Comparison of ENCODE assay signal across 19 mouse cellular contexts in genomic region chr1:133968788-133969325, GRCm38 (mm10). TPM values are rescaled to one million over a fixed set of nuclear protein-coding genes. Genes with fewer than 3 reads are reported as not detected.
DNase-seq lines count a peak whose midpoint lies in the region; ATAC-seq and TF ChIP-seq lines count a peak whose summit lies in the region.
"Had no signal": no experiment of that assay in that cellular context is flagged by ENCODE, and none has a peak within 500 bp of the region (broad histone marks: within the 10 kb centered on the region; RNA-seq: fewer than 3 reads in every experiment).

No protein-coding gene starts in this region.

- H3K36me3 ChIP-seq in embryonic facial prominence, embryonic 11.5 days (replicated peaks; ENCODE audit: control insufficient read depth, insufficient read depth, low read depth, low read length) = no peaks in the 10 kb centered on the region
- no peaks in the 10 kb centered on the region for H3K36me3 ChIP-seq in embryonic facial prominence, embryonic 10.5 days (replicated peaks)
- H3K36me3 ChIP-seq in kidney, embryonic 16.5 days (ENCODE audit: insufficient read depth, low read length) = no peaks in the 10 kb centered on the region
- no peaks in the 10 kb centered on the region for H3K36me3 ChIP-seq in lung, postnatal 0 days (ENCODE audit: insufficient read depth, low read length)
- H3K36me3 ChIP-seq in stomach, embryonic 16.5 days (ENCODE audit: control insufficient read depth, insufficient read depth, low read length) = no peaks in the 10 kb centered on the region
- H3K36me3 ChIP-seq: neural tube, embryonic 15.5 days; stomach, embryonic 15.5 days had no signal

- H3K4me2 ChIP-seq in embryonic facial prominence, embryonic 11.5 days (ENCODE audit: low read depth, low read length) = no peak overlapping the region
- H3K4me2 ChIP-seq in kidney, embryonic 16.5 days (replicated peaks; ENCODE audit: low read depth, low read length) = no peak overlapping the region
- no peak overlapping the region for H3K4me2 ChIP-seq in lung, postnatal 0 days (replicated peaks; ENCODE audit: low read depth, low read length)
- H3K4me2 ChIP-seq in stomach, embryonic 16.5 days (ENCODE audit: low read depth, low read length) = no peak overlapping the region
- H3K4me2 ChIP-seq: neural tube, embryonic 15.5 days; stomach, embryonic 15.5 days had no signal

- no peak for TF ChIP-seq EP300 in lung, postnatal 0 days (IDR thresholded peaks at IDR 0.05)

- H3K4me3 ChIP-seq in embryonic facial prominence, embryonic 11.5 days (ENCODE audit: low read depth, low read length) = no peak overlapping the region
- no peak overlapping the region for H3K4me3 ChIP-seq in embryonic facial prominence, embryonic 10.5 days
- no peak overlapping the region for H3K4me3 ChIP-seq in kidney, embryonic 16.5 days (ENCODE audit: low read length)
- no peak overlapping the region for H3K4me3 ChIP-seq in lung, postnatal 0 days (ENCODE audit: low read depth, low read length)
- no peak overlapping the region for H3K4me3 ChIP-seq in stomach, embryonic 16.5 days (replicated peaks; ENCODE audit: low read length)
- H3K4me3 ChIP-seq: neural tube, embryonic 15.5 days; stomach, embryonic 15.5 days had no signal

- H3K27me3 ChIP-seq in embryonic facial prominence, embryonic 11.5 days (ENCODE audit: control insufficient read depth, insufficient read depth, low read length) = no peaks in the 10 kb centered on the region
- H3K27me3 ChIP-seq in embryonic facial prominence, embryonic 10.5 days (replicated peaks; ENCODE audit: low read depth, poor library complexity, severe bottlenecking) = 0 out of 2 replicates have a peak, but pooled peaks cover 3% of the 10 kb centered on the region
- no peaks in the 10 kb centered on the region for H3K27me3 ChIP-seq in kidney, embryonic 16.5 days (ENCODE audit: insufficient read depth, low read length)
- no peaks in the 10 kb centered on the region for H3K27me3 ChIP-seq in lung, postnatal 0 days (replicated peaks; ENCODE audit: insufficient read depth, low read length)
- H3K27me3 ChIP-seq in stomach, embryonic 16.5 days (ENCODE audit: control insufficient read depth, insufficient read depth, low read length) = no peaks in the 10 kb centered on the region
- H3K27me3 ChIP-seq: neural tube, embryonic 15.5 days; stomach, embryonic 15.5 days had no signal

- no peaks in the 10 kb centered on the region for H3K4me1 ChIP-seq in embryonic facial prominence, embryonic 11.5 days (ENCODE audit: control insufficient read depth, insufficient read depth, low read length)
- H3K4me1 ChIP-seq in embryonic facial prominence, embryonic 10.5 days = peaks cover 37% of the 10 kb centered on the region
- peaks cover 31% of the 10 kb centered on the region for H3K4me1 ChIP-seq in kidney, embryonic 16.5 days (ENCODE audit: insufficient read depth, low read length)
- peaks cover 20% of the 10 kb centered on the region; the same call in 1 of the 2 replicates for H3K4me1 ChIP-seq in lung, postnatal 0 days (ENCODE audit: insufficient read depth, low read depth, low read length)
- H3K4me1 ChIP-seq in stomach, embryonic 16.5 days (ENCODE audit: control insufficient read depth, insufficient read depth, low read length) = peaks cover 22% of the 10 kb centered on the region

- no peak for TF ChIP-seq CTCF in lung, postnatal 0 days (IDR thresholded peaks at IDR 0.05)

- no peak overlapping the region for H3K27ac ChIP-seq in embryonic facial prominence, embryonic 11.5 days (replicated peaks; ENCODE audit: low read depth, low read length)
- no peak overlapping the region for H3K27ac ChIP-seq in embryonic facial prominence, embryonic 10.5 days (replicated peaks)
- H3K27ac ChIP-seq in kidney, embryonic 16.5 days (ENCODE audit: low read length) = no peak overlapping the region; the same call in 1 of the 2 replicates
- peak overlapping the region; percentile 68; the same call in 1 of the 2 replicates for H3K27ac ChIP-seq in lung, postnatal 0 days (ENCODE audit: low read length)
- peak overlapping the region; percentile 12; the same call in 1 of the 2 replicates for H3K27ac ChIP-seq in stomach, embryonic 16.5 days (ENCODE audit: low read length)
- H3K27ac ChIP-seq: neural tube, embryonic 15.5 days had no signal

- peak; percentile 30 for DNase-seq in embryonic facial prominence, embryonic 11.5 days (ENCODE audit: low spot score)
- no peak for DNase-seq in embryonic facial prominence, embryonic 10.5 days (ENCODE audit: low spot score)
- DNase-seq in kidney, adult 9 months = peak; percentile 19
- peak; percentile 70 for DNase-seq in lung, postnatal 0 days (ENCODE audit: low spot score)
- no peak for DNase-seq in lung, postnatal 36 days
- no peak for DNase-seq in thymus, postnatal 4 days
- DNase-seq: cerebellum, adult 8-10 months; heart, postnatal 36 days; left cerebral cortex, postnatal 4 days; lung, adult 18-20 months; right cerebral cortex, postnatal 14 days had no signal

- no peak overlapping the region for H3K9ac ChIP-seq in embryonic facial prominence, embryonic 11.5 days (replicated peaks; ENCODE audit: low read length)
- H3K9ac ChIP-seq in kidney, embryonic 16.5 days (replicated peaks; ENCODE audit: low read length) = no peak overlapping the region
- no peak overlapping the region for H3K9ac ChIP-seq in lung, postnatal 0 days (replicated peaks; ENCODE audit: low read depth)
- H3K9ac ChIP-seq in stomach, embryonic 16.5 days (ENCODE audit: low read length) = no peak overlapping the region
- H3K9ac ChIP-seq: neural tube, embryonic 15.5 days; stomach, embryonic 15.5 days had no signal

- 53% methylated on average over 4 of the region's 4 CpGs for WGBS in embryonic facial prominence, embryonic 11.5 days
- 66% methylated on average over 4 of the region's 4 CpGs for WGBS in embryonic facial prominence, embryonic 10.5 days
- WGBS in kidney, embryonic 16.5 days = 32% methylated on average over 4 of the region's 4 CpGs
- 23% methylated on average over 4 of the region's 4 CpGs for WGBS in lung, postnatal 0 days
- WGBS in stomach, embryonic 16.5 days = 35% methylated on average over 4 of the region's 4 CpGs

- no peaks in the 10 kb centered on the region for H3K9me3 ChIP-seq in embryonic facial prominence, embryonic 11.5 days (replicated peaks; ENCODE audit: control insufficient read depth, low read length)
- H3K9me3 ChIP-seq in embryonic facial prominence, embryonic 10.5 days = no peaks in the 10 kb centered on the region
- H3K9me3 ChIP-seq in kidney, embryonic 16.5 days (ENCODE audit: low read length) = no peaks in the 10 kb centered on the region
- no peaks in the 10 kb centered on the region for H3K9me3 ChIP-seq in lung, postnatal 0 days (ENCODE audit: low read length)
- H3K9me3 ChIP-seq in stomach, embryonic 16.5 days (replicated peaks; ENCODE audit: control insufficient read depth, low read length) = no peaks in the 10 kb centered on the region
- H3K9me3 ChIP-seq: neural tube, embryonic 15.5 days; stomach, embryonic 15.5 days had no signal

- no peak for ATAC-seq in embryonic facial prominence, embryonic 11.5 days (replicated peaks; ENCODE audit: insufficient number of reproducible peaks, low FRiP score, low TSS enrichment, low read depth)
- no peak for ATAC-seq in kidney, embryonic 16.5 days (ENCODE audit: low FRiP score, low TSS enrichment)
- peak; percentile 37 for ATAC-seq in lung, postnatal 0 days
- no peak for ATAC-seq in stomach, embryonic 16.5 days (ENCODE audit: insufficient read depth, low FRiP score)
- ATAC-seq: CD4-positive, CD25-positive, alpha-beta regulatory T cell, adult 4 months; hindbrain, embryonic 16.5 days; intestine, embryonic 16.5 days; midbrain, embryonic 16.5 days had no signal

RNA-seq across cellular contexts. Expression of gene Prelp, which starts 47.6 kb away (rescaled TPM):
- 1.1 and 1.2 TPM in 2 replicates for polyA plus RNA-seq in embryonic facial prominence, embryonic 11.5 days (2014; fragmentation: Nextera tagmentation; extraction: Ambion mirVana)
- polyA plus RNA-seq in embryonic facial prominence, embryonic 10.5 days (2016; fragmentation: Nextera tagmentation; extraction: Ambion mirVana) = 0.74 and 0.91 TPM in 2 replicates
- 2.1 and 2.6 TPM in 2 replicates for polyA plus RNA-seq in kidney, embryonic 16.5 days (2015; fragmentation: Nextera tagmentation; extraction: Ambion mirVana)
- polyA plus RNA-seq in lung, postnatal 0 days (2015; fragmentation: Nextera tagmentation; extraction: Ambion mirVana) = 6.4 and 7.1 TPM in 2 replicates
- 3.5 and 4.5 TPM in 2 replicates for polyA plus RNA-seq in stomach, embryonic 16.5 days (2015; fragmentation: Nextera tagmentation; extraction: Ambion mirVana)
- polyA plus RNA-seq: CD4-positive, CD25-positive, alpha-beta regulatory T cell, adult 4 months had no signal

Comparison
In these comparisons a context has a peak if more than half of its experiments do, and no peak if none do; other contexts are left out.
1. DNase-seq: peak in embryonic facial prominence, embryonic 11.5 days (single experiment), kidney, adult 9 months (single experiment) and lung, postnatal 0 days (single experiment); none in embryonic facial prominence, embryonic 10.5 days (single experiment), lung, postnatal 36 days (single experiment) and thymus, postnatal 4 days (single experiment).
2. H3K27ac ChIP-seq: peak in lung, postnatal 0 days (single experiment) and stomach, embryonic 16.5 days (single experiment); none in embryonic facial prominence, embryonic 11.5 days (single experiment), embryonic facial prominence, embryonic 10.5 days (single experiment) and kidney, embryonic 16.5 days (single experiment).